Mouse (Mus musculus) neural tube, embryonic 15.5 days (tissue): Measurements from ENCODE around the gene Chst11. TPM values are rescaled to one million over a fixed set of nuclear protein-coding genes. Genes with fewer than 3 reads are reported as not detected.

ENCODE experiments used
- ATAC-seq: fragments of 200-750 bp; cut with Nextera tagmentation; 2 replicates; pipeline ENCODE4 v1.8.0; 2017; ENCODE audit warnings: mild to moderate bottlenecking, moderate TSS enrichment, moderate library complexity; ENCODE audit not compliant: low FRiP score
- H3K27ac ChIP-seq: fragments of 300-500 bp; sonication (generic); replicated peaks from 2 replicates; pipeline ENCODE4 v1.5.1; 2015; ENCODE audit warnings: mild to moderate bottlenecking, inconsistent platforms
- H3K27me3 ChIP-seq: fragments of 300-500 bp; sonication (generic); replicated peaks from 2 replicates; pipeline ENCODE4 v1.6.1; 2015; ENCODE audit warnings: inconsistent platforms
- H3K36me3 ChIP-seq: fragments of 300-500 bp; sonication (generic); 2 replicates; pipeline ENCODE4 v1.6.1; 2015; ENCODE audit warnings: inconsistent platforms
- H3K4me1 ChIP-seq: fragments of 300-500 bp; sonication (generic); 2 replicates; pipeline ENCODE4 v1.6.1; 2015; ENCODE audit warnings: inconsistent platforms
- H3K4me2 ChIP-seq: fragments of 300-500 bp; sonication (generic); 2 replicates; pipeline ENCODE4 v1.6.1; 2015; ENCODE audit warnings: inconsistent platforms, mild to moderate bottlenecking, moderate library complexity
- H3K4me3 ChIP-seq: fragments of 300-500 bp; sonication (generic); replicated peaks from 2 replicates; pipeline ENCODE4 v1.5.1; 2015; ENCODE audit warnings: mild to moderate bottlenecking, inconsistent platforms
- H3K9ac ChIP-seq: fragments of 300-500 bp; sonication (generic); replicated peaks from 2 replicates; pipeline ENCODE4 v1.6.1; 2015; ENCODE audit warnings: mild to moderate bottlenecking, inconsistent platforms
- H3K9me3 ChIP-seq: fragments of 300-500 bp; sonication (generic); replicated peaks from 2 replicates; pipeline ENCODE4 v1.6.1; 2016; ENCODE audit warnings: inconsistent platforms
- WGBS: fragments of 180-500 bp; shearing (Covaris S2); methylation state at CpG from one replicate; pipeline ENCODE4 v1.1.7; 2015; ENCODE audit warnings: mixed read lengths; 5-methylcytosine and 5-hydroxymethylcytosine counted together
- polyA plus RNA-seq: library from polyadenylated mRNA; unstranded; fragments of >200 nt; fragmentation: Nextera tagmentation; extraction: Ambion mirVana; gene quantifications from 2 replicates; pipeline ENCODE4 v1.2.1, GENCODE M21; 2015

Chst11 gene
- polyA plus RNA-seq, 1 experiment from 2014 or later: 4.1 TPM

GRCm38 (mm10) chr10:83189071-83189470, 203.8 kb downstream of the Chst11 start:
- ATAC-seq: no peak
- no peak overlapping the region for H3K9ac ChIP-seq
- no peaks in the 10 kb centered on the region for H3K27me3 ChIP-seq
- H3K4me2 ChIP-seq: no peak overlapping the region
- 96% methylated on average over 5 of the region's 5 CpGs for WGBS
- H3K4me1 ChIP-seq: peaks cover 23% of the 10 kb centered on the region
- H3K36me3 ChIP-seq: 0 out of 2 replicates have a peak, but pooled peaks cover 5% of the 10 kb centered on the region
- no peaks in the 10 kb centered on the region for H3K9me3 ChIP-seq
- no peak overlapping the region for H3K27ac ChIP-seq
- no peak overlapping the region for H3K4me3 ChIP-seq

DNA sequence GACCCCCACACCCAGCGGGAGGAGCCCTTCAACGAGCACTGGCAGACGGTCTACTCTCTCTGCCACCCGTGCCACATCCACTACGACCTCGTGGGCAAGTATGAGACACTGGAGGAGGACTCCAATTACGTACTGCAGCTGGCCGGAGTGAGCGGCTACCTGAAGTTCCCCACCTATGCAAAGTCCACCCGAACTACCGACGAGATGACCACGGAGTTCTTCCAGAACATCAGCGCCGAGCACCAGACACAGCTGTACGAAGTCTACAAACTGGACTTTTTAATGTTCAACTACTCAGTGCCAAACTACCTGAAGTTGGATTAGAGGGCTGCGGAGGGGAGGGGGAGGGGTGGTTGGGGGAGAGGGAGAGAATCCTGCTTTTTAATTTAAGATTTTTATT, 206.2 kb downstream of the Chst11 start:
- no peaks in the 10 kb centered on the region for H3K27me3 ChIP-seq
- WGBS: 98% methylated on average over 17 of the region's 17 CpGs

DNA sequence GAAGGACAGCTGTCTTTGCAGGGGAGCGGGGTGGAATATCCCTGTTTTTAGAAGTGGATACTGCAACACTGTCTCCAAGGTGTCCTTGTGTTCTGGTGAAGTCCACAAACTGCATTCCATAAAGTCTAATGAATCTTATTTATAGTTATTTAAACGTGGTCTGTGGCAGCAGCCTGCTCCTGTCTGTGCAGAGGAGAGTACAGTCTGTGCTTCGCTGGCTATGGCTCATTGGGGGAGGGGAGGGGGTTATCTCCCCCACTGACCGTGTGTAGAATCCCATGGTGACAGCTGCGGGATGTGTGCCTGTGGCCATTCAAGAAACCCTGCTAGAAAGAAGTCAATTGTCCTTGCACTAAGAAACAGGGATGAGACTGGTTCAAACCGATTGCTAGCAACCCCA, 206.7 kb downstream of the Chst11 start:
- H3K36me3 ChIP-seq: 0 out of 2 replicates have a peak, but pooled peaks cover 5% of the 10 kb centered on the region
- H3K9ac ChIP-seq: no peak overlapping the region
- WGBS: 36% methylated on average over 6 of the region's 6 CpGs
- H3K4me1 ChIP-seq: peaks cover 24% of the 10 kb centered on the region
- no peaks in the 10 kb centered on the region for H3K27me3 ChIP-seq
- H3K27ac ChIP-seq: no peak overlapping the region
- no peak for ATAC-seq
- no peak overlapping the region for H3K4me3 ChIP-seq
- H3K9me3 ChIP-seq: no peaks in the 10 kb centered on the region
- no peak overlapping the region for H3K4me2 ChIP-seq

More for the DNA sequence above, 206.2 kb downstream of the Chst11 start:
- Histone ChIP-seq H3K9ac (no peak overlapping the region), H3K4me3 (no peak overlapping the region), H3K4me1 (peaks cover 25% of the 10 kb centered on the region), H3K27ac (no peak overlapping the region), H3K9me3 (no peaks in the 10 kb centered on the region), H3K4me2 (no peak overlapping the region), H3K36me3 (0 out of 2 replicates have a peak, but pooled peaks cover 5% of the 10 kb centered on the region)
- ATAC-seq: no peak

- H3K9ac ChIP-seq: no peak overlapping the region
- no peak overlapping the region for H3K4me2 ChIP-seq
- no peak for ATAC-seq
- H3K27me3 ChIP-seq: no peaks in the 10 kb centered on the region
- no peaks in the 10 kb centered on the region for H3K36me3 ChIP-seq
- no peak overlapping the region for H3K4me3 ChIP-seq
- H3K9me3 ChIP-seq: no peaks in the 10 kb centered on the region
- H3K27ac ChIP-seq: no peak overlapping the region
- H3K4me1 ChIP-seq: peaks cover 15% of the 10 kb centered on the region
- 54% methylated on average over 11 of the region's 11 CpGs for WGBS
Observed at GRCm38 (mm10) chr10:83197690-83198336, 212.5 kb downstream of the Chst11 start.

- no peaks in the 10 kb centered on the region for H3K9me3 ChIP-seq
- H3K4me2 ChIP-seq: no peak overlapping the region
- H3K36me3 ChIP-seq: no peaks in the 10 kb centered on the region
- ATAC-seq: no peak
- H3K4me3 ChIP-seq: no peak overlapping the region
- H3K27me3 ChIP-seq: no peaks in the 10 kb centered on the region
- peaks cover 15% of the 10 kb centered on the region for H3K4me1 ChIP-seq
- WGBS: 86% methylated on average over 5 of the region's 5 CpGs
- H3K27ac ChIP-seq: no peak overlapping the region
- no peak overlapping the region for H3K9ac ChIP-seq
Observed at GRCm38 (mm10) chr10:83198692-83199091, 213.4 kb downstream of the Chst11 start.

DNA sequence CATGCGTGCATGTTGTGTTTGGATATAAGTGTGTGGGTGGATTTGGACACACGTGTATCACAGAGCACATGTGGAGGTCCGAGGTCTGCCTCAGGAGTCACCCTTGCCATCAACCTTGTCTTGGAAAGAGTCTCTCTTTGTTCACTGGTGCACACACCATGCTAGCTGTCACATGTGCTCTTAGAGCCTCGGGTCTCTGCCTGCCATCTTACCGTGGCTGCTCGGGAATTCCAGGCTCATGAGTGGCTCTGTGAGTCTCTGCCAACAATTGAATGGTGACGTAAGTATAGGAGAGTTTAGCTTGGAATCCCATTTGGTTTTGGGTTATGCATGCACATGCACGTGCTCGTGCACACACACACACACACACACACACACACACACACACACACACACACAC, 214.0 kb downstream of the Chst11 start:
- no peak overlapping the region for H3K27ac ChIP-seq
- no peak overlapping the region for H3K9ac ChIP-seq
- H3K4me2 ChIP-seq: no peak overlapping the region
- H3K4me1 ChIP-seq: peaks cover 15% of the 10 kb centered on the region
- no peak for ATAC-seq
- no peak overlapping the region for H3K4me3 ChIP-seq
- no peaks in the 10 kb centered on the region for H3K27me3 ChIP-seq
- H3K9me3 ChIP-seq: no peaks in the 10 kb centered on the region
- H3K36me3 ChIP-seq: no peaks in the 10 kb centered on the region
- WGBS: 84% methylated on average over 9 of the region's 9 CpGs

DNA sequence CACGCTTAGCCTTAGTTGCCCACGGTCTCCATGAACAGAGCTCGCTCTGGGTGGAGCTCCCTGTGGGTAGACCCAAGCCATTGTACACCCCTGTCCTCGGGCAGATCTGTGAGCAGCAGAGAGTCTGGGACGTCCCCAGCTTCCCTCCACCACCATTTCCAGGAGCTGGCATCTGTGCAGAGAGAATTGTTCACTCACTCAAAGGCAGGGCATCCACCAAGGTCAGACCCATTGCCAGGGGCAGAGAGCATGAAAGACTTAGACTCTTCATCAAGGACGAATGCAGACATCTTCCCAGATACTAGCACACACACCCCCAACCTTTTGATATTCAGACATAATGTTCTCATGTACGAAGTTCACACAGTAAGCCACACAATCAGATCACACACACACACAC, 216.2 kb downstream of the Chst11 start:
- Histone ChIP-seq H3K4me1 (no peaks in the 10 kb centered on the region), H3K36me3 (no peaks in the 10 kb centered on the region), H3K9me3 (no peaks in the 10 kb centered on the region), H3K27ac (no peak overlapping the region), H3K4me3 (no peak overlapping the region), H3K4me2 (no peak overlapping the region), H3K27me3 (no peaks in the 10 kb centered on the region), H3K9ac (no peak overlapping the region)
- 82% methylated on average over 7 of the region's 7 CpGs for whole genome bisulfite sequencing
- ATAC-seq: no peak

DNA sequence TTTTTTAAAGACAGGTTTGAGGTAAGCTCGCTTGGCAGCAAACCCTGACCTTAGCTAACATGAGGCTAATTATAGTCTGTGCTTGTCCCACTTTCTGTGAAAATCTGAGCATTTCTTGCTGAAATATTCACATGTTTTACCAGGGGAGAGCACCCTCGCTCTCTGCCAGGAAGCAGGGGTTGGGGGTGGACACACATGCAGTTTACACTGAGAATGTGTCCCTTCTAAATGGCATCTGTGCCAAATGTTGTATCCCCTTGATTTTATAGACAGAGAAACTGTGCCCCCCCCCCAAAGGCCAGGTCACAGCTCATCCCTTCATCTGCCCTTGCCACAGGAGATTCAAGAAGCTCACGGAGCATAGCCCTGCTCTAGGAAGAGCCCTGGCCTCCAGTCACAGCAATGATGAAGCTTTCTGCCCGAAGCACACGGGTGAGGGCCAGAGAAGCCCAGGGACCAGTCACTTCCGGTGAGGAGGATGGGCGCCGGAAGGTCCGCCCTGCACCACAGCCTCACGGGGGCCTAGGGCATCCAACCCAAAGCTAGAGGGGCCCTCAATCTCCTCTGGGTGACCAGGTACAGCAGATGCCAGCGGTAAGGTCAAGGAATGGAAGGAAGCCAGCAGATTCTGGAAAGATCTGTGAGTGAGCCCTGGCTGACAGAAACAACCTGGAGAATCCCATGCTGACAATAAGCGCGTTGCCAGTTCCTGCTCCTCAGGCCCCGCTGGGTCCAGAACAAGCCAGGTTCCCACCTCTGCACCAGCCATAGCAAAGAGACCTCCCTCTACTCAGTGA, 217.8 kb downstream of the Chst11 start:
- WGBS: 87% methylated on average over 14 of the region's 14 CpGs
- ATAC-seq: no peak
- H3K9me3 ChIP-seq: no peaks in the 10 kb centered on the region

GRCm38 (mm10) chr10:83208436-83208835, 223.1 kb downstream of the Chst11 start:
- H3K9me3 ChIP-seq: no peaks in the 10 kb centered on the region
- H3K27me3 ChIP-seq: no peaks in the 10 kb centered on the region
- WGBS: 91% methylated on average over 7 of the region's 7 CpGs
- no peak overlapping the region for H3K27ac ChIP-seq
- H3K36me3 ChIP-seq: no peaks in the 10 kb centered on the region
- no peak for ATAC-seq
- H3K4me1 ChIP-seq: peaks cover 15% of the 10 kb centered on the region
- no peak overlapping the region for H3K4me3 ChIP-seq
- no peak overlapping the region for H3K9ac ChIP-seq
- no peak overlapping the region for H3K4me2 ChIP-seq

More for the DNA sequence above, 217.8 kb downstream of the Chst11 start:
- Histone ChIP-seq H3K4me2 (no peak overlapping the region), H3K36me3 (no peaks in the 10 kb centered on the region), H3K9ac (no peak overlapping the region), H3K27ac (no peak overlapping the region), H3K27me3 (no peaks in the 10 kb centered on the region), H3K4me3 (no peak overlapping the region), H3K4me1 (no peaks in the 10 kb centered on the region)

GRCm38 (mm10) chr10:83209388-83209787, 224.1 kb downstream of the Chst11 start:
- H3K4me1 ChIP-seq: peaks cover 15% of the 10 kb centered on the region
- 76% methylated on average over 12 of the region's 12 CpGs for WGBS
- H3K4me2 ChIP-seq: no peak overlapping the region
- H3K36me3 ChIP-seq: no peaks in the 10 kb centered on the region
- H3K27me3 ChIP-seq: no peaks in the 10 kb centered on the region
- 0 out of 2 replicates have a peak, but pooled peaks have one; percentile 38 for ATAC-seq
- H3K27ac ChIP-seq: peak overlapping the region; percentile 60
- H3K9ac ChIP-seq: no peak overlapping the region
- H3K9me3 ChIP-seq: no peaks in the 10 kb centered on the region
- no peak overlapping the region for H3K4me3 ChIP-seq

DNA sequence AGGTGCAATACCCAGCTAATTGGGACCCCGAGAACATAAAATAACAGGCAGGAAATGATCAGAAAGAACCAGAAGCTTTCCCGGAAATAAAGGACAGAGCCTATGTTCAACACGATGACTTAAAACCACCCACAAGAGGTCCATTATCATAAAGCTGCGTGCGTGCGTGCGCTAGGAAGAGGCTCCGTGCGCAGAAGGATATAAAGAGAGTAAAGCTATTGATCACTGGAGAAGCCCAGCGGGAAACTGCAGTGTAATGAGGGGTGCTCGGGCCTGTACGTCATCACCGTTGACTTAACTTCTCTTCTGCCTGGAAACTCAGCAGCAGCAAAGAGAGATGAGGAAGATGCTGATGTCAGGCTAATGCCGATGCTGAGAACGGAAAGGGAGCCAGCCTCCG, 224.8 kb downstream of the Chst11 start:
- Histone ChIP-seq H3K4me3 (0 out of 2 replicates have a peak overlapping the region, but pooled peaks have one; percentile 9), H3K4me1 (peaks cover 15% of the 10 kb centered on the region), H3K4me2 (peak overlapping the region; percentile 41), H3K9ac (no peak overlapping the region), H3K9me3 (no peaks in the 10 kb centered on the region), H3K27ac (peak overlapping the region; percentile 60; the same call in 1 of the 2 replicates), H3K27me3 (no peaks in the 10 kb centered on the region), H3K36me3 (no peaks in the 10 kb centered on the region)
- 36% methylated on average over 16 of the region's 16 CpGs for WGBS
- peak; percentile 48; the same call in 1 of the 2 replicates for ATAC-seq
